Mouse (Mus musculus): ENCODE data around the gene Shd. TPM values are rescaled to one million over a fixed set of nuclear protein-coding genes. Genes with fewer than 3 reads are reported as not detected.

The Shd gene
- total and polyA plus RNA-seq, 3 experiments: 0.46 to 0.87 (median 0.47) TPM

DNA sequence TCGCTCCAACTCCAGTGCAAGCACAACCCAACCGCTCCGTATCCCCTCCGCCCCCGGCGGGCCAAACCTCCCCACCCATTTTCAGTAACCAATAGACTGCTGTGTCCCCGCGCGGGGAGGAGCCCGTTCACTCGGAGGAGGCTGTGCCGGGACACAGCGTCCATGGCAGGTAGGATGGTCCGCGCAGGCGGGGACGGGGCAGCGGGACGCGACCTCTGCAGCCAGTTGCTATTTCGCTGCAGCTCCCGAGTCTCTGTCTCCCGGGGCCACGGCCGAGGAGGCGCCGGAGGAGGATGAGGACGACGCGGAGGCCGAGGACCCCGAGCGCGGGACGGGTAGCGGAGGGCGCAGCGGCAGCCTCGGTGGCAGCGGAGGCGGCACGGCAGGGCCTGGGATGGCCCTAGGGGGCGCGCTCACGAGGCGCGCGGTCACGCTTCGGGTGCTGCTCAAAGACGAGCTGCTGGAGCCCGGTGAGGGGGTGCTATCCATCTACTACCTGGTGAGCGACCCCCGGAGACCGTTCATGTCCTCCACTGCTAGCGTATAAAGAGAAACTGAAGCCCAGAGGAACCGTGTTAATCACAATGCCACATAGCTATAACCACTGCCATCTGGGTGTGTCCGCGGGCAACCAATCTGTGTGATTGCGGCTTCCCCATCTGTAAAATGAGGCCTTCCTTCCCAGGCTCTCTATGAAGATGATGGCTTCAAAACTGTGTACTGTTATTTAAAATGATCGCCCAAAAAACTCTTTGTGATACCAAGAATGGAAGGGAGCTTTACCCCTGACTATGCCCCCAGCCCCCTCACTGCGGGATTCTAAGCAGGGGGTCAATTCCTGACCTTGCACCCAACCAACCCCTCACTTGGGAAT lies 39.1 kb downstream of the Shd start (continued):
- TF ChIP-seq TCF12 (IDR thresholded peaks at IDR 0.05; ENCODE audit: low read depth, low read length) (peak; percentile 27; the same call in 1 of the 2 replicates), MAX (IDR thresholded peaks at IDR 0.05; ENCODE audit: low read length) (0 out of 2 replicates have a peak, but pooled peaks have one; percentile 34), PAX5 (IDR thresholded peaks at IDR 0.05; ENCODE audit: low read length) (no peak), USF2 (conservative IDR thresholded peaks at IDR 0.05; ENCODE audit: low read depth, low read length) (no peak), POLR2AphosphoS2 (IDR thresholded peaks at IDR 0.05; ENCODE audit: low read depth, low read length) (no peak), MYC (IDR thresholded peaks at IDR 0.05; ENCODE audit: low read depth, low read length) (0 out of 2 replicates have a peak, but pooled peaks have one; percentile 2)

DNA sequence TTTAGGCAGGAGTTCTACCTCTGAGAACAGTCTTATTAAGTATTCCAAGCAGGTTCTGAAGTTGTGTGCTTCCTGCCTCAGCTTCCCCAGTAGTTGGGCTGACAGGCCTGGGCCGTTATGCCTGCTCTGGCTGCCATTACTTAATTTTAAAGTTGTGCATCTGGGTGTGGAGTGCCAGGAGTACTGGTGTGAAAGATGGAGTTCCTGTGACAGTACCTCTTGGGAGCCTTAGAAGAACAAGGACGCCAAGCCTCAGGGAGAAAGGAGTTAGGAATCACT lies 39.6 kb downstream of the Shd start:
- Histone ChIP-seq H3K4me2 (ENCODE audit: insufficient read depth, low read depth, poor library complexity, severe bottlenecking) (peak overlapping the region; percentile 79), H3K4me3 (replicated peaks in 1 of 3; ENCODE audit: low read depth in 2 of 3, low read length in 2 of 3, poor library complexity in 1 of 3) (peak overlapping the region; percentile 65 to 91 (median 77)), H3K9ac (ENCODE audit: insufficient read depth, low read depth) (peak overlapping the region; percentile 82), H3K27ac (ENCODE audit: insufficient read depth, low read depth) (no peak overlapping the region), H3K27me3 (replicated peaks) (no peaks in the 10 kb centered on the region), H3K9me3 (replicated peaks; ENCODE audit: low read length) (no peaks in the 10 kb centered on the region), H3K4me1 (ENCODE audit: control insufficient read depth in 1 of 2, insufficient read depth in 2 of 2) (peaks cover 9 to 27% of the 10 kb centered on the region in 2 experiments), H3K79me2 (replicated peaks; ENCODE audit: control insufficient read depth, extremely low read depth, insufficient read depth, poor library complexity, severe bottlenecking) (peaks cover 5% of the 10 kb centered on the region; the same call in 1 of the 2 replicates), H3K36me3 (replicated peaks in 1 of 2; ENCODE audit: control insufficient read depth in 1 of 2, insufficient read depth in 1 of 2, low read length in 1 of 2) (peaks cover 20 to 32% of the 10 kb centered on the region in 2 experiments)
- in situ Hi-C loops (cut with MboI; ENCODE audit: low pct_ligation_motif_present, low pct_unique_long_range_greater_than_20kb, low sequenced_read_pairs) (loop anchor here (5.0 kb wide), 1 partner anchor 38 kb away; the partner anchor contains the start of gene Shd), dilution Hi-C loops (cut with MboI; ENCODE audit: extremely low pct_ligation_motif_present, extremely low pct_unique_long_range_greater_than_20kb, low sequenced_read_pairs) (no loop called here)
- TF ChIP-seq JUND (conservative IDR thresholded peaks at IDR 0.05; ENCODE audit: low read depth, low read length) (no peak), ZMIZ1 (IDR thresholded peaks at IDR 0.05; ENCODE audit: low read depth, low read length) (no peak), ZKSCAN1 (IDR thresholded peaks at IDR 0.05; ENCODE audit: borderline replicate concordance, low read depth, low read length) (no peak), MAFK (IDR thresholded peaks at IDR 0.05; ENCODE audit: insufficient replicate concordance, low read length) (no peak), IRF4 (IDR thresholded peaks at IDR 0.05; ENCODE audit: low read depth, low read length) (no peak), TBP (conservative IDR thresholded peaks at IDR 0.05; ENCODE audit: low read depth, low read length) (no peak), CTCF (conservative IDR thresholded peaks at IDR 0.05 in 1 of 2, IDR thresholded peaks at IDR 0.05 in 1 of 2; ENCODE audit: low read depth in 2 of 2, low read length in 2 of 2) (no peak), RCOR1 (conservative IDR thresholded peaks at IDR 0.05; ENCODE audit: low read depth, low read length) (no peak), EP300 (IDR thresholded peaks at IDR 0.05; ENCODE audit: low read length) (no peak), CHD1 (IDR thresholded peaks at IDR 0.05; ENCODE audit: low read depth, low read length) (no peak), USF2 (conservative IDR thresholded peaks at IDR 0.05; ENCODE audit: low read depth, low read length) (no peak), CHD2 (IDR thresholded peaks at IDR 0.05; ENCODE audit: low read length) (no peak)
- DNase-seq (ENCODE audit: extremely low read depth): no peak

DNA sequence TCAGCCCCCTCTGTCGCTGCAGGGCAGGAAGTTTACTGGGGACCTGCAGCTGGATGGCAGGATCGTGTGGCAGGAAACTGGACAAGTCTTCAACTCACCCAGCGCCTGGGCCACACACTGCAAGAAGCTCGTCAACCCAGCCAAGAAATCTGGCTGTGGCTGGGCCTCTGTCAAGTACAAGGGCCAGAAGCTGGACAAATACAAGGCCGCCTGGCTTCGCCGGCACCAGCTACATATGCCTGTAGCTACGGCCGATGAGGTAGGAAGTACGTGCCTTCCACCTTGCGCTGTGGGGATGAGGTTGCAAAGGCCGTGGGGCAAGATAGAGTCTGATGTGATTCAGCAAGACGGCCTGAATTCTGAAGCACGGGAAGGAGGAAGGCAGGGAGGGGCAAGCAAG lies 40.0 kb downstream of the Shd start:
- H3K79me2 ChIP-seq (replicated peaks; ENCODE audit: control insufficient read depth, extremely low read depth, insufficient read depth, poor library complexity, severe bottlenecking): peaks cover 5% of the 10 kb centered on the region; the same call in 1 of the 2 replicates

More for the DNA sequence above, 40.0 kb downstream of the Shd start:
- Histone ChIP-seq H3K27ac (ENCODE audit: insufficient read depth, low read depth) (no peak overlapping the region), H3K9ac (ENCODE audit: insufficient read depth, low read depth) (peak overlapping the region; percentile 82; the same call in 1 of the 2 replicates), H3K27me3 (replicated peaks) (no peaks in the 10 kb centered on the region), H3K4me3 (replicated peaks in 1 of 3; ENCODE audit: low read depth in 2 of 3, low read length in 2 of 3, poor library complexity in 1 of 3) (peak overlapping the region; percentile 65 to 91 (median 77)), H3K4me2 (ENCODE audit: insufficient read depth, low read depth, poor library complexity, severe bottlenecking) (peak overlapping the region; percentile 79), H3K4me1 (ENCODE audit: control insufficient read depth in 1 of 2, insufficient read depth in 2 of 2) (peaks cover 6 to 24% of the 10 kb centered on the region in 2 experiments), H3K36me3 (replicated peaks in 1 of 2; ENCODE audit: control insufficient read depth in 1 of 2, insufficient read depth in 1 of 2, low read length in 1 of 2) (peaks cover 22 to 36% of the 10 kb centered on the region in 2 experiments), H3K9me3 (replicated peaks; ENCODE audit: low read length) (no peaks in the 10 kb centered on the region)
- DNase-seq (ENCODE audit: extremely low read depth): no peak
- TF ChIP-seq JUN (IDR thresholded peaks at IDR 0.05; ENCODE audit: insufficient read depth, low read depth, low read length) (no peak), TCF12 (IDR thresholded peaks at IDR 0.05; ENCODE audit: low read depth, low read length) (no peak), MAFK (IDR thresholded peaks at IDR 0.05; ENCODE audit: insufficient replicate concordance, low read length) (no peak), UBTF (IDR thresholded peaks at IDR 0.05; ENCODE audit: low read depth, low read length) (no peak), RCOR1 (conservative IDR thresholded peaks at IDR 0.05; ENCODE audit: low read depth, low read length) (no peak), ELF1 (IDR thresholded peaks at IDR 0.05; ENCODE audit: low read depth, low read length) (no peak), E2F4 (IDR thresholded peaks at IDR 0.05; ENCODE audit: insufficient replicate concordance, low read depth, low read length) (no peak), USF1 (IDR thresholded peaks at IDR 0.05; ENCODE audit: low read depth, low read length) (no peak), POLR2AphosphoS2 (IDR thresholded peaks at IDR 0.05; ENCODE audit: low read depth, low read length) (no peak), ZMIZ1 (IDR thresholded peaks at IDR 0.05; ENCODE audit: low read depth, low read length) (no peak), MAX (IDR thresholded peaks at IDR 0.05; ENCODE audit: low read length) (no peak), MEF2A (IDR thresholded peaks at IDR 0.05; ENCODE audit: borderline replicate concordance, low read depth, low read length) (no peak), SMC3 (IDR thresholded peaks at IDR 0.05; ENCODE audit: low read depth, low read length) (no peak), USF2 (conservative IDR thresholded peaks at IDR 0.05; ENCODE audit: low read depth, low read length) (no peak), TBP (conservative IDR thresholded peaks at IDR 0.05; ENCODE audit: low read depth, low read length) (no peak), NELFE (IDR thresholded peaks at IDR 0.05; ENCODE audit: low read depth, low read length) (no peak), JUND (conservative IDR thresholded peaks at IDR 0.05; ENCODE audit: low read depth, low read length) (no peak), MAZ (IDR thresholded peaks at IDR 0.05; ENCODE audit: low read depth, low read length) (no peak), CHD2 (IDR thresholded peaks at IDR 0.05; ENCODE audit: low read length) (no peak)
- dilution Hi-C loops (cut with MboI; ENCODE audit: extremely low pct_ligation_motif_present, extremely low pct_unique_long_range_greater_than_20kb, low sequenced_read_pairs): no loop called here
- in situ Hi-C loops (cut with MboI; ENCODE audit: low pct_ligation_motif_present, low pct_unique_long_range_greater_than_20kb, low sequenced_read_pairs): no loop called here
